Mouse (Mus musculus) layer of hippocampus, adult 18-20 months (tissue): ENCODE measurements at regions not wholly inside any gene's neighbourhood (a gene's known extent, or its start where the extent isn't known, plus 50 kb on each side); places are given as distances from the start of the nearest gene placed in this dataset.

Experiments used
- DNase-seq, 2 experiments: peaks; one replicate each; pipeline ENCODE4 v3.0.0; 2022; ENCODE audit warnings: low spot score in 2 of 2

DNA sequence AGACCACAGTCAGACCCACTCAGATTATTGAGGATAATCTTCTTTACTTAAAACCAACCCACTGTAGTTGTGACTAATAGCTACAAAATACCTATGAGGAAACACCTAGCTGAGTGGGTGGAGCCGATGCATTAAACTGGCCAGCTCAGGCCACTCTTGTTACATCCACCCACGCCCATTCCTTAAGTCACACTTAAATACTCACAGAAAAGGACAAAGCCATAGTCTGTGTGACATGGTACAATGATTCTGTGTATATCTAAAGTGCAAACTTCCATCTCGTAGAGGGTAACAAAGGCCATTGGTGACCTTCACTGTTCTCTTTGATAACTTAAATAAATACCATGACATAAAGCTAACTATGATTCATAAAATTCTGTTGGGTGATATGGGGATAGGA is 103.7 kb upstream of the Arhgap5 start:
- DNase-seq = no peak

DNA sequence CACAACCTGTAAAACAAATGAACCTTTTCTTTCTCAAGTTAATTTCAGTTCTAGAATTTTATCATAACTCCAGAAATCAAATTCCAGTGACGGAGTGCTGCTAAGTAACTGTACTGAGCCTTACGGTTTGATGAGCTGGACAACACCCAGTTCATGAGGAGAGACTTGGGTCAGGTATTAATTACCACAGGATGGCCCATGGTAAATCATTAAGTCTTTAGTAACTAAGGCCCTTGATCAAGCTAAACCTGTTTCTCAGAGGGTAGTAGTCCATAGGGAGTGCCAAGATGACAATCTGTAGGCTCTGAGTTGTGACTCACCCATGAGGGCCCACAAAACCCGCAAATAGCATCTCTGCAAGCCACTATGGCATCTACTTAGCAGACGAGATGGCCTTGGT is 101.1 kb upstream of the Arhgap5 start:
- no peak for DNase-seq

DNA sequence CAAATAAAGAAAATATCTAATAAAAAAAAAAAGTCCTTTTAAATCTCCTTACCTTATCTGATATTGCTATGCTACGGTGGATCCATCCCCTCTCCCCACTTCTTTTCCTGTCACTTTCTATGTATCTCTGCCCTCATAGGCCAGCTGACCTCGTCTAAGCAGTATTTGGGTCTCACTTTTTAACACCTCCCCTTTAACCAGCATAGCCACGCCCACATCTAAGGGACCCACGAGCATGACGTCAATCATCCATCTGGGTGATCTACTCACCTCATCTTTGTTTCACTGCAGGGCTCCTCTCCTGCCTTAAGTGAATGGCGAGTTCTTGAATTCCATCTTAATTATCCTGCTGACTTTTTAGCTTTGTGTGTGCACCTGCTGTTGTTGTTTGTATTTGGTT is 97.4 kb upstream of the Arhgap5 start:
- no peak for DNase-seq

DNA sequence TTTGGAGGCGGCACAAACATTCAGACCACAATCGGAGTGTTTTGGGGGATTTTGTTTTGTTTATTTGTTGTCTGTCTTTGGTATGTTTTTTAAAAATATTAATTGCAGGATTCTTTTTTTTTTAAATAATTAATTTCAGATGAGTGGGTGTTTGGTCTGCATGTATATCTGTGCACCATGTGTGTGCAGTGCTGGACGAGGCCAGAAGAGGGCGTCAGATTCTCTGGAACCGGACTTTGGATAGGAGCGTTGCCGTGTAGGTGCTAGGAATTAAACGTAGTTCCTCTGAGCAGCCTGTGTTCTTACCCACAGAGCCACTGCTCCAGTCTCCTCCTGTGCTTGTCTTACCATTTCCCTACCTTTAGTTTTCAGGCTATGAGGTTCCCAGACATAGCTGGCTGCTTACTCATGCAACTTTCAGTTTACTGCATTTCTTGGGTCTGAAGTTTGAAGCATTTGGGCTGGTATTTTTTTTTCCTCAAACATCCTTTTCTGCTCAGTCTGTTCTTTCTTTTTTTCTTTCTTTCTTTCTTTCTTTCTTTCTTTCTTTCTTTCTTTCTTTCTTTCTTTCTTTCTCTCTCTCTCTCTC is 95.4 kb upstream of the Arhgap5 start:
- DNase-seq = no peak

DNA sequence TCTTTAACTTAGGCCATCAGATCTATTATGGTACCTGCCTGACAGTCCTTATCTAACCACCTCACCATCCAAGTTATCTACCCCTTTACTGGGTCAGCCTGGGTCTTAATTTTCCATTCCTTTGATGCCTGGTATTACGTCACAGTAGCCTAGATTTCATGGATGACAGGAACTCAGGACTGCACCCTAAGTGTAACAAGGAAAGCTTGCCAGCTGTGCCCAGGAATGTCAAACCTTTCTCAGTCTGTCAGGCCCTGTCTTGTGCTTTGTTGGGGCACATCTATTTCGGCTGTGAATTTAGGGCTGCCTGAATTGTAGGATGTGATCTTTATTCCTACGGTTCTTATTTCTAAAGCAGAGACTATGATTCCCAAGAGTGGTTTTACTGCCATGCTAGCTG is 94.6 kb upstream of the Arhgap5 start:
- DNase-seq = no peak

DNA sequence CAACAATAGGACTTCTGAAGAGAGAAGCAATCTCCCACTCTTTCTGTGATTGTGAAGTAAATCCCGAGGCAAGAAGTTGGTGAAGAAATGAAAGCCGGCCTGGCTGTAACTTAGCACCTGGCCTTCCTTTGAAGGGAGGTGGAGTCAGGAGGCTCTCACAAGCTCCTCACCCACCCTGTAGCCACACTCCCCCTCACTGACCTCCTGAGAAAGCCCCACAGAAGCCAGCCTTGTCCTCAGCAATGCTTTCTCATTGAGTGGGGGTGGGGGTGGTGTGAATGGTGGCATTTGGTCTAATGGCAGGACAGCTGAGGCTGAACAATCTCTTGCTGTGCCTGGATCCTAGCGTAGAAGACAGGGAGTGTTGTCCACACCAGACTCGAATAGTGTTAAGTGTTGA is 91.6 kb upstream of the Arhgap5 start:
- DNase-seq = no peak

DNA sequence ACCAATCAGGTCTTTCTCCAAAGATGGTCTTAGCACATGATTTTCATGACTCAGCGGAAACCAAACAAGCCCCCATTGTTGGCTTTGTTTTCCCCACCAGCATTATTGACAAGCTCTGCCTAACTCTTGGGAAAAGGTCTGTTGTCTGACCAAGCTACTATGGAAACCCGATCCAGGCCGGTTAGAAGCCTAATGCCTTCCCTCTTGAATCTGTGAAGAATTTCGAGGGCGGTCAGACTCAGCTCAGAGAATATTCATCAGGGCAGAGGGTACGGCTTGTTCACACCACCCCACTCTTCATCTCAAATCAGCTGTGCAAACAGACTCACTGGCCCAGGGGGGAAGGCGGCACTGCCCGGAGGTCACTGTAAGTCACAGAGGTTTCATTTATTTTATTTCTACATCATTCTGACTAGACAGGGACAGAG is 90.7 kb upstream of the Arhgap5 start:
- DNase-seq = peak in 1 of 2 experiments; percentile 27

DNA sequence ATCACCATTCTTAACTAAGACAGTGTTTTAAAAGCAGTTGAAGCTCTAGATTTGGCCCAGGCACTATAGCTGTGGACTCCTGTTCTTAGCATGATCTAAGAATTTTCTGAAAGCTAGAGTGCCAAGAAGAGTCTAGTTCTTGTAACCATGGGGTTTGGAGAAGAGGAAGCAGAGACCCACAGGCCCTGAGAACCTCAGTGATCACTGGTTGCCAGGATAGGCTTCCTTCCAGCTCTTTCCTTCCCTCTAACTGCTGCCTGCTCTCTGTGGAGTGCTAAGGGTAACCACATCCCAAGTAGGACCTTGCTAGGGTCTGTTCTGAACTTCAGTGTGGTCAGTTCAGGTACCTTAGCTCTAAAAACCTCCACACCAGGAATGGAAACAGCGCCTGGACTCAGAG is 81.0 kb upstream of the Arhgap5 start:
- DNase-seq = no peak

DNA sequence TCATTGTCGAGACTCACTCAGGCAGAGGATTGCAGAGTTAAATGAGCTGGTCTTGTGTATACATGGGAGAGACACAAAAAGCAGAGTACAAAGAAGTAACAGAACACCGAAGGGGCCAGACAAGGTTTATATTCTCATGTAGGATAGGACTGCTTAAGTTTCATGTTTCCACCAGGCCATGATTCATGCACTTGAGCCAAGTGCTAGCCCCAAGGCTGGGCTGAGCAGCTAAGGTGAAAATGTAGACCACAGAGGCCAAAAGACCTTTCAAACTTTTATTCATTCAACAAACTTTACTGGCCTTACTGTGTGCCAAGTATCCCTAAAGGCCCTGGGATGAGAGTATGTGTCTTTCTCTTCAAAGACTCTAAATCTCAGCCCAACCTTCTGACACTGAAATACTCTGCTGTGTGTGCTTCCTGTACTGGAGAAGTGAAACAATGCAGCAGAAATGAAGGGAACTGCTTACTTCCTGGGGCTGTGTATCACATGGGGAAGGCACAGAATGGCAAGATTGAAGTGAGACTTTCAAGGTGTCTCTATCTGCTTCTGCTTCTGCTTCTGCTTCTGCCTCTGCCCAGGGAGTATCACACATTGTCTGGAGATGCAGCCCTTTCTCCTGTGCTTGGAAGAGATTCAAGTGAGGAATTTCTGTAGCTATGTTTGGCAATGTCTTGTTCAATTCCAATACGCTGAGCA is 79.3 kb upstream of the Arhgap5 start:
- DNase-seq = no peak

DNA sequence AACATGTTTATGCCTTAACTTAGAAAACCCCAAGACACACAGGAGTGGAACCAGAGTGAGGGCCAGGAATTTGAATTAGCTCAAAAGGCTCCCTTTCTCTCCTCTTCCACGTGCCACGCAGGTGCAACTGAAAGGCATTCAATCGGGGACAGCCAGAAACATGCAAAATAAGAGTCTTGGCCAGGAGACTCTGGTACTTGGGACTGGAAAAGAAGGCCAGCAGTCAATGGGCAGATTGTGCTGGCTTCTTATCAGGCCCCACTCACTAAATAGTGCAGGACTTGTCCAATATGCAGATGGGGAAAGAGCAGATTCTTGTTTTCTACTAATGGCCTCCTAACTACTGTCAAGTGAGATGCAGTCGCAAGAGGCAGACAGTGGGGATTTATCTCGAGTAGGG is 73.8 kb upstream of the Arhgap5 start:
- no peak for DNase-seq

DNA sequence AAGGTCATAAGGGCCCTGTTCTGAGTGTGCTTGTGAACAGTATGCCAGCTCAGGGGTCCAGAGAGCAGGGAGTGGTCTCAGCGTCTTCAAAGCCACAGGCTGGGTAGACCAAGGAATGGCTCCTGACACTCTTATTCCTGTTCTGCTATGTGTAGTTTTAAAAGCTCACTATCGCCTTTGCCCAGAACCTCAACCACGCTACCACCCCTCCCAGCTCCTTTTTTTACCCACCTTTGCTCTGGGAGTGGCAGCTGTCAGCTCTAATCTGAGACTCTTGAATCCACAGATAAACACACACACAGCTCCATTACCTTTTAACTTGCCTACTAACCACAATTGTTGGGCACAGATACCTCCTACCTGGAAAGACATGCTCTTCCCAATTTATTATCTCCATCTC is 71.8 kb upstream of the Arhgap5 start:
- DNase-seq = no peak

DNA sequence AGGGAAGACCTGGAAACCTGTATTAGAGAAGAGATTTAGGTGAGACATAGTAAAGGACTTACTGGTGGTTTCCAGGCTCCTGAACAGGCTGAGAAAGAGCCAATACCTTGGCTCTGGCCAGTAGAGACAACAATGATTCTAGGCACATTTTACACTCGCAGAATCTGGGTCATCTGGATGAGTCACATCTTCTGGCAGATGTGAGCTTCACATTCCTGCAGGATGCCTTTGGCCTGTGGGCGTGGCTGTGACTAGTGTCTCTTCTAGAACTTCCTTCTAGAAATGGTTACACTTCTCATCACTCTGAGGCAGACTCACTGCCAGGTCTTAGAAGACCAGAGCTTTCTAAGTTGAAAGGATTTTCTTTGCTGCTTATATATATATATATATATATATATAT is 69.8 kb upstream of the Arhgap5 start:
- no peak for DNase-seq

DNA sequence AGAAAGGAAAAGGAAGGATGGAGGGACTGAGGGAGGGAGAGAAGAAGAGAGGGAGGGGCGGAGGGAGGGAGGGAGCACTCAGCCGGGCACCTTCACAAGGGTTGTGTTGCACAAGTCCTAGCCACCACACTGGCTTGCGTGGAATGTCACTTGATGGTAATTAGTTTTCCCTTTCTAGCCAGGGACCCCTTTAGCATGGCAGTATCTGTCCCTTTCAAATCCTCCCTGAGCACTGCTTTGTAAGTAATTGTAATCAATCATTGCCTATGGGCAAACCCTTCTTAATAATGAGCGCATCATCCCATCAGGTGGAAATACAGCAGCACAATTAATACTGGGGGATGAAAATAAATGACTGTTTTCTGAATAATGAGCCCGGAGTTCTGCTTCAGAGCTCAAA is 68.5 kb upstream of the Arhgap5 start:
- no peak for DNase-seq

DNA sequence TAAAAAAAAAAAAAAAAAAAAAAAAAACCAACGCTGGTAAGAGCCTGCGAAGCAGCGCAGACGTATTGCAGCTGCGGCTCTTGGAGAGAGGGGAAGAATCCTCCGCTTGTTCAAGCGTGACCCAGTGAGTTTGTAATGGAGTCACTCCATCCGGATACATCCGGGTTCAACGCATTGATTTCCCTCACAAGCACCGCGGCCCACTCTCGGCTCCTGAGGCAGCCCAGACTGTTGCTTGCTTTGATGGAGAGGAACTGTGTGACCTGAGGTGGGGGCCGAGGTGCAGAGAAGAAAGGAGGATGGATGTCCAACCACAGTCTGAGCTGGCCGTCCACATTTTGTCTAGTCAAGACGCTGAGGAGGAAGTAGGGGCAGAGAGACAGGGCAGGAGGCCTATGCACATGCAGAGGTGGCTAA is 68.0 kb upstream of the Arhgap5 start:
- DNase-seq = no peak

DNA sequence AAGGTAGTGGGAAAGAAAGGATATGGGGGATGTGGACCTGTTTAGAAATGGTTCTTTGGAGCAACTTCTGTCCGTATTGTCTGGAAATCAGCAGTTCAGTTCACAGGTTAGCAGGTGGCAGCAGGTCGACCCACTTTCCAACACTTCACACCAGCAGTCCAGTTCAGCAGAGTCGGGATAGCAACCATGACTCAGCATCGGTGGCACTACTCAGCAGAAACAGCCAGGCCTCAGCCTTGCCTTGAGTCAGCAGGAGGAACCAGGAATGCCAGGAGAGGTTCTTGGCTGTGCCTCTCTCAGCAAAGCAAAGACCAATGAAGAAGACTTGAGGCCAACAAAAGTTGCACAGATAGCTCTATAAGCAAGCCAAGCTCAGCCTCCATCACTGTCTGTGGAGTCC is 66.8 kb upstream of the Arhgap5 start:
- DNase-seq = no peak

DNA sequence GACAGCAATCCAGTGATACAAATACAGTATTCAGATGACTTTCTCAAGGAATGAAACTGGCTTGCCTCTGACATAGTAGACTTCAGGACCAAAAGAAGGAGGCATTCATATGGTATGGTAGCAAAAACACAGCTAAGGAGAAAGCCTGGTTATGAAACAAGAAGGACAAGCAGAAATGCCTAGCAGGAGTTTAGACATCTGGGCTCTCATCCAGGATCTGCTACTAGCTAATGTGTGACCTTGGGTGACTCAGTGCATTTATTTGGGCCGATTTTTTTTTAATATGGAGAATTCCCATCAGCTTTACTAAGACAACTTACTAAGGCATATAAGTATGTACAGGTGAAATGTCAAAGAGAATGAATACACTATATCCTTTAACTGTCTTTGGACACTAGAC is 64.5 kb upstream of the Arhgap5 start:
- DNase-seq = no peak

DNA sequence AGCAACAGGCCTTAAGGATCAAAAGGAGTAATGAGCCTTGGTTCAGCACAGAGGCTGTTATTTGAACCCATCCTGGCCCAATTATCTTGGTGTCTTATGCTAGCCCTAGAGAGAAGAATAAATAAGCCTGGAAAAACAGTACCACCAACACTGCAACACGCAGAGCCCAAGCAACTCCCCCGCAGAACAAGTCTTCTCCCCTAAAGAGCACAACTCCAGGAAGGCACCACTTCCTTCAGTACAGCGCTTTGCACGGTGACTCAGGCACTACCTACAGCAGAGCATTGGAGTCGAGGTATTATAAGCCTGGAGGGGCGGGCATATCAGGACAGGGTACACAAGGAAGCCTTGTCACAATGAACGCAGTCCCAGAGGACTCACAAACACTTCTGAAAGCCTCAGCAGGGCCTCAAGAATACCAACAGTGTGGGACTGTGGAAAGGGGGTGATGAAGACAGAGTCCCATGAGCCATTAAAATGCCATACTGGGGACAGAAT is 62.9 kb upstream of the Arhgap5 start:
- no peak for DNase-seq

DNA sequence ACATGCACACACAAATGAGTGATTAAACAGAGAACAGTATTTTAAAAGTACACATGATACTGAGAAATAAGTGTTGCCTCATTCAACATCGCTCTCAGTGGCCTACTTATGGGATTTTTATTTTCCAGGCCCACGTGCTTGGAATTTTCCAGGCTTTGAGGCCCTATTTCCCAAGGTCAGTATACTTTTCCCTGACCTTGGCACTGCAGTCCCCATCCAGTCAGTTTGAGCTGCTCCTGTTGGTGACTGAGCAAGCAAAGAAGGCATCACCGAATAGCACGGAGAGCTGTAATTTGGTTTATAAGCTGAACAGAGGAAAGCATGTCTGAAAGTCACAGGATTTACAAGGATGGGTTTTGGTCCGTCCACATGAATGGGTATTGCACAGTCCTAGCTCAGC is 61.4 kb upstream of the Arhgap5 start:
- DNase-seq = no peak

DNA sequence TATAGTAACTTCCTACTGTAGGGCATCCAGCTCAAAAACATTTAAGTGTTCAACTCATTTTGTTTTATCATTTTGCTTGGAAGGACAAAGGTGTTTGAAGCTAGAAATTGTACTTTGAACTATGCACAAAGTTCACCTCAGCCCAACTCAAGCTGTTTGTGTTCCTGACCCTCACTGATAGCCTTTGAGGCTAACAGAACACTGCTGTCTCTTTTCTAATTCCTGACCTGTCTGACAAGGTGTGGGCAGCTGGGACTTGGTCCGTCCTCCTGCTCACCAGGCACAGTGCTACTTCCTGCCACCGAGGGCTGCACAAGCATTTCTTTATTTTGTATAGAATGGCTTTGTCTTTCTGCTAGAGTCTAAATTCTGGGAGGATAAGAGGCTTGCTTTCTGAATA is 58.0 kb upstream of the Arhgap5 start:
- no peak for DNase-seq

DNA sequence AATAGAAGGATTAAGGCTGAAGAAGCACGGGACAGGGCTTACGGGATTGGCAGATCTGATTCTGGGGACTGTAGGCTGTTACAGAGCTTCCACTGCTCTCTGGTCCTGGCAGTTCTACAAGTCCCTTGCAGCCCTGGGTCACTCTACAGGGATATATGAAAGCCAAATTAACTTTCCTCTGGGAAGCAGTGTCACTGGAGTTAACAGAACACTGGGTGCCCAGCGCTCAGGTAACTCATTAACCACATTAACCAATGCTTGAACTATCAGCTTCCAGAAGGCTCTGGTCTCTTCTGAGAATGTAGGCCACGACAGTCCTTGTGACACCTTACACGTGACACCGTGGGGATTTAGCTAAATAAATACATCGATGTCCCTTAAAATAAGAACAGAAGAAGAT is 57.3 kb upstream of the Arhgap5 start:
- no peak for DNase-seq

DNA sequence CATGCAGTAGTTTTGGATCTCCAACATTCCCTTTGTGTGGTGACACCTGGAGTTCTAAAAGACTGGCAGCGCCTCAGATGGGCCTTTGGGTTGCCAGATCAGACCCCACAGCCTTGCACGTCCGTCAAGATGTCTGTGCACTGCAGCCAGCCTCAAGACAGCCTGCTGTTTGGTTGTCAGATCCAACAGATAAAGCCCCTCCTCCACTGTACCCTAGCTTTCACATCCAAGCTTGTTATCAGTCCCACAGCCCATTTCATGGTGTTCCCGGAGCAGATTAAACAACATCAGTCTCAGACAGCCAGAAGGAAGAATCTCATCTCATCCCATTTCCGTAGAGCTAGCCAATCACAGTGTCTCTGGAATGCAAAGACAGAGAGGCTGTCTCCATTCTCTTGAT is 56.3 kb upstream of the Arhgap5 start:
- DNase-seq = no peak

DNA sequence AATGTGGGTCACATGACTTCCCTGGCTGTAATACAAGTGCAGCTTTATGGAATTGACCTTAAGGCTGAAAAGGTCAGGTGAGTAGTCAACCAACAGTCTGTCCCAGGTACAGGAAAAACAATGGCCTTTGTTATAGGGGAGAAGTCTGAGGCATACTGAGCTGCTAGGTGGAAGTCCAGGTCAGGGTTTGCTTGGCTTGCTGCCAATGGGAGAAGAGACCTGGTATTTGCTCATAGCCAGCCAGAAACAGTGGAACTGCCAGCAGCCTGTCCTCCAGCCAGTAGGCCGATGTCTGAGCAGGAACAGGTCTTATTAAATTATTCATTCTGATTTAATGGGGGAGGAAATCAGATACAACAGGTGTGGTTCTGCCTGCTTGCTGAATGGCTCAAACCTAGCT is 55.6 kb upstream of the Arhgap5 start:
- DNase-seq = no peak

DNA sequence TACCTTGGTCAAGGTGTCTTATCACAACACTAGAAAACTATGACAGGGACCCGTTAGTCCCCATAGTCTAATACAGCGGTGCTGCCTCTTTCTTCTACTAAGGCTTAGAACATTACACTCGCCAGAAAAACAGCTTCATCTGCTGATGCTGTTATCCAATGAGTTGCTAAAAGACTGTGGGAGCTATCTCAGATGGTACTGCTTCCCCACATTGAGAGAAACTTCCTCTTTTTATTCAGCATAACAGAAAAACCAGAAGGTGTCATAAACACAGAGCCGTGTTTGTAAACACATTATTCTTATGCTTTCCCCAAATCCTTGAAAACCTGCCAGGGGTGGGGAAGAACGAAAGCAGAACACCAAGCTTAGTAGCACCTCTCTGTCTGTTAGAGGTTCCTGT is 49.9 kb upstream of the Arhgap5 start:
- DNase-seq = no peak
